Mouse (Mus musculus) intestine, embryonic 15.5 days (tissue): ENCODE results near the gene Gsk3a. TPM values are rescaled to one million over a fixed set of nuclear protein-coding genes. Genes with fewer than 3 reads are reported as not detected.

ENCODE experiments used
- ATAC-seq: fragments of 200-750 bp; cut with Nextera tagmentation; 2 replicates; pipeline ENCODE4 v1.8.0; 2017; ENCODE audit warnings: moderate TSS enrichment, moderate library complexity
- H3K27ac ChIP-seq: fragments of 300-500 bp; sonication (generic); 2 replicates; pipeline ENCODE4 v1.5.1; 2015; ENCODE audit warnings: mild to moderate bottlenecking, inconsistent platforms
- H3K27me3 ChIP-seq: fragments of 300-500 bp; sonication (generic); replicated peaks from 2 replicates; pipeline ENCODE4 v1.6.1; 2015; ENCODE audit warnings: inconsistent platforms
- H3K36me3 ChIP-seq: fragments of 300-500 bp; sonication (generic); 2 replicates; pipeline ENCODE4 v1.6.1; 2015; ENCODE audit warnings: inconsistent platforms
- H3K4me1 ChIP-seq: fragments of 300-500 bp; sonication (generic); replicated peaks from 2 replicates; pipeline ENCODE4 v1.6.1; 2015; ENCODE audit warnings: inconsistent platforms
- H3K4me2 ChIP-seq: fragments of 300-500 bp; sonication (generic); replicated peaks from 2 replicates; pipeline ENCODE4 v1.6.1; 2015; ENCODE audit warnings: mild to moderate bottlenecking, inconsistent platforms
- H3K4me3 ChIP-seq: fragments of 300-500 bp; sonication (generic); replicated peaks from 2 replicates; pipeline ENCODE4 v1.5.1; 2015; ENCODE audit warnings: inconsistent platforms
- H3K9ac ChIP-seq: fragments of 300-500 bp; sonication (generic); 2 replicates; pipeline ENCODE4 v1.6.1; 2015; ENCODE audit warnings: inconsistent platforms
- H3K9me3 ChIP-seq: fragments of 300-500 bp; sonication (generic); 2 replicates; pipeline ENCODE4 v1.6.1; 2016; ENCODE audit warnings: inconsistent platforms
- WGBS: fragments of 180-500 bp; shearing (Covaris S2); methylation state at CpG from one replicate; pipeline ENCODE4 v1.1.7; 2015; 5-methylcytosine and 5-hydroxymethylcytosine counted together
- polyA plus RNA-seq: library from polyadenylated mRNA; unstranded; fragments of >200 nt; fragmentation: Nextera tagmentation; extraction: Ambion mirVana; gene quantifications from 2 replicates; pipeline ENCODE4 v1.2.1, GENCODE M21; 2015

The Gsk3a gene
- polyA plus RNA-seq, 1 experiment from 2014 or later: 8.0 TPM

- WGBS: 0% methylated on average over 40 of the region's 49 CpGs
These were observed 41.6 kb upstream of the Gsk3a start for GRCm38 (mm10) chr7:25279076-25279860.

GRCm38 (mm10) chr7:25278341-25279075 is 40.9 kb upstream of the Gsk3a start:
- Histone ChIP-seq H3K36me3 (peaks cover 2% of the 10 kb centered on the region; the same call in 1 of the 2 replicates), H3K27me3 (no peaks in the 10 kb centered on the region), H3K9ac (peak overlapping the region; percentile 68), H3K4me3 (peak overlapping the region; percentile 76), H3K4me2 (peak overlapping the region; percentile 92), H3K9me3 (no peaks in the 10 kb centered on the region), H3K27ac (peak overlapping the region; percentile 98), H3K4me1 (peaks cover 64% of the 10 kb centered on the region)
- under 1% methylated on average over 52 of the region's 60 CpGs for WGBS
- peak; percentile 70 for ATAC-seq

More at GRCm38 (mm10) chr7:25279076-25279860, 41.6 kb upstream of the Gsk3a start:
- ATAC-seq: peak; percentile 50
- Histone ChIP-seq H3K27me3 (no peaks in the 10 kb centered on the region), H3K4me1 (peaks cover 64% of the 10 kb centered on the region), H3K9me3 (no peaks in the 10 kb centered on the region), H3K9ac (peak overlapping the region; percentile 68), H3K4me3 (peak overlapping the region; percentile 76), H3K27ac (peak overlapping the region; percentile 98), H3K36me3 (no peaks in the 10 kb centered on the region), H3K4me2 (peak overlapping the region; percentile 92)

- H3K4me2 ChIP-seq: peak overlapping the region; percentile 92
These were observed 40.3 kb upstream of the Gsk3a start for GRCm38 (mm10) chr7:25277998-25278340.

GRCm38 (mm10) chr7:25277405-25277804 is 39.8 kb upstream of the Gsk3a start:
- ATAC-seq: no peak
- Histone ChIP-seq H3K4me1 (peaks cover 61% of the 10 kb centered on the region), H3K9ac (peak overlapping the region; percentile 68), H3K4me2 (peak overlapping the region; percentile 92), H3K27me3 (no peaks in the 10 kb centered on the region), H3K36me3 (peaks cover 8% of the 10 kb centered on the region; the same call in 1 of the 2 replicates), H3K27ac (peak overlapping the region; percentile 98; the same call in 1 of the 2 replicates), H3K4me3 (no peak overlapping the region), H3K9me3 (no peaks in the 10 kb centered on the region)
- 81% methylated on average over 4 of the region's 4 CpGs for WGBS

More at GRCm38 (mm10) chr7:25277998-25278340, 40.3 kb upstream of the Gsk3a start:
- ATAC-seq: no peak
- H3K4me1 ChIP-seq: peaks cover 62% of the 10 kb centered on the region
- WGBS: 11% methylated on average over 4 of the region's 4 CpGs
- H3K4me3 ChIP-seq: peak overlapping the region; percentile 76
- H3K36me3 ChIP-seq: peaks cover 7% of the 10 kb centered on the region; the same call in 1 of the 2 replicates
- no peaks in the 10 kb centered on the region for H3K9me3 ChIP-seq
- peak overlapping the region; percentile 98 for H3K27ac ChIP-seq
- peak overlapping the region; percentile 68 for H3K9ac ChIP-seq
- H3K27me3 ChIP-seq: no peaks in the 10 kb centered on the region

GRCm38 (mm10) chr7:25275555-25276298 is 38.1 kb upstream of the Gsk3a start:
- no peak for ATAC-seq

GRCm38 (mm10) chr7:25274996-25275395 is 37.3 kb upstream of the Gsk3a start:
- Histone ChIP-seq H3K4me1 (peaks cover 44% of the 10 kb centered on the region), H3K9me3 (no peaks in the 10 kb centered on the region), H3K27me3 (no peaks in the 10 kb centered on the region), H3K9ac (peak overlapping the region; percentile 24; the same call in 1 of the 2 replicates), H3K27ac (no peak overlapping the region), H3K36me3 (peaks cover 22% of the 10 kb centered on the region), H3K4me2 (no peak overlapping the region), H3K4me3 (no peak overlapping the region)
- no peak for ATAC-seq
- 93% methylated on average over 3 of the region's 3 CpGs for WGBS

More at GRCm38 (mm10) chr7:25275555-25276298, 38.1 kb upstream of the Gsk3a start:
- 52% methylated on average over 9 of the region's 9 CpGs for WGBS
- H3K27ac ChIP-seq: no peak overlapping the region
- H3K36me3 ChIP-seq: peaks cover 22% of the 10 kb centered on the region
- H3K4me3 ChIP-seq: no peak overlapping the region
- no peak overlapping the region for H3K4me2 ChIP-seq
- peak overlapping the region; percentile 15; the same call in 1 of the 2 replicates for H3K9ac ChIP-seq
- H3K9me3 ChIP-seq: no peaks in the 10 kb centered on the region
- H3K4me1 ChIP-seq: peaks cover 51% of the 10 kb centered on the region
- H3K27me3 ChIP-seq: no peaks in the 10 kb centered on the region

GRCm38 (mm10) chr7:25274571-25274970 is 36.9 kb upstream of the Gsk3a start:
- 45% methylated on average over 5 of the region's 5 CpGs for WGBS
- H3K4me1 ChIP-seq: peaks cover 43% of the 10 kb centered on the region
- H3K4me2 ChIP-seq: no peak overlapping the region
- no peak overlapping the region for H3K27ac ChIP-seq
- ATAC-seq: no peak
- H3K9me3 ChIP-seq: no peaks in the 10 kb centered on the region
- no peaks in the 10 kb centered on the region for H3K27me3 ChIP-seq
- H3K9ac ChIP-seq: 0 out of 2 replicates have a peak overlapping the region, but pooled peaks have one; percentile 24
- no peak overlapping the region for H3K4me3 ChIP-seq
- peaks cover 22% of the 10 kb centered on the region for H3K36me3 ChIP-seq

- ATAC-seq: no peak
These were observed 35.9 kb upstream of the Gsk3a start for GRCm38 (mm10) chr7:25273259-25274241.

GRCm38 (mm10) chr7:25272445-25273258 is 35.0 kb upstream of the Gsk3a start:
- Histone ChIP-seq H3K36me3 (peaks cover 22% of the 10 kb centered on the region), H3K9ac (no peak overlapping the region), H3K4me3 (no peak overlapping the region), H3K27ac (no peak overlapping the region), H3K9me3 (no peaks in the 10 kb centered on the region), H3K4me2 (no peak overlapping the region), H3K27me3 (no peaks in the 10 kb centered on the region), H3K4me1 (peaks cover 45% of the 10 kb centered on the region)
- 88% methylated on average over 38 of the region's 38 CpGs for WGBS
- no peak for ATAC-seq

More at GRCm38 (mm10) chr7:25273259-25274241, 35.9 kb upstream of the Gsk3a start:
- H3K4me1 ChIP-seq: peaks cover 49% of the 10 kb centered on the region
- 86% methylated on average over 22 of the region's 22 CpGs for WGBS
- no peak overlapping the region for H3K27ac ChIP-seq
- H3K4me2 ChIP-seq: no peak overlapping the region
- H3K9ac ChIP-seq: no peak overlapping the region
- no peaks in the 10 kb centered on the region for H3K27me3 ChIP-seq
- no peak overlapping the region for H3K4me3 ChIP-seq
- peaks cover 22% of the 10 kb centered on the region for H3K36me3 ChIP-seq
- H3K9me3 ChIP-seq: no peaks in the 10 kb centered on the region

GRCm38 (mm10) chr7:25271651-25272444 is 34.2 kb upstream of the Gsk3a start:
- no peak overlapping the region for H3K4me3 ChIP-seq
- peaks cover 44% of the 10 kb centered on the region for H3K4me1 ChIP-seq
- no peak overlapping the region for H3K9ac ChIP-seq
- H3K9me3 ChIP-seq: no peaks in the 10 kb centered on the region
- H3K27me3 ChIP-seq: no peaks in the 10 kb centered on the region
- H3K36me3 ChIP-seq: peaks cover 22% of the 10 kb centered on the region
- ATAC-seq: no peak
- H3K27ac ChIP-seq: no peak overlapping the region
- H3K4me2 ChIP-seq: no peak overlapping the region
- 88% methylated on average over 30 of the region's 30 CpGs for WGBS
